Mouse (Mus musculus): ENCODE data around the gene Ptprs. TPM values are rescaled to one million over a fixed set of nuclear protein-coding genes. Genes with fewer than 3 reads are reported as not detected.

Gene Ptprs
- polyA plus RNA-seq, 1 experiment: 57.5 TPM

GRCm38 (mm10) chr17:56420022-56420421 lies 56.3 kb downstream of the Ptprs start:
- DNase-seq (ENCODE audit: low read depth in 1 of 2, low spot score in 2 of 2): no peak
- H3K36me3 ChIP-seq (ENCODE audit: control insufficient read depth, insufficient read depth, low read length): no peaks in the 10 kb centered on the region; the same call in 1 of the 2 replicates
- no peak for TF ChIP-seq POLR2A (IDR thresholded peaks at IDR 0.05; ENCODE audit: low read depth, low read length)
- TF ChIP-seq CTCF (IDR thresholded peaks at IDR 0.05; ENCODE audit: extremely low read depth, insufficient read depth, insufficient read length, insufficient replicate concordance): no peak
- H3K27me3 ChIP-seq (ENCODE audit: control insufficient read depth, insufficient read depth, low read length): no peaks in the 10 kb centered on the region; the same call in 1 of the 2 replicates
- H3K4me1 ChIP-seq (ENCODE audit: control insufficient read depth, insufficient read depth, insufficient read length): peaks cover 2% of the 10 kb centered on the region; the same call in 1 of the 2 replicates
- H3K27ac ChIP-seq (ENCODE audit: insufficient read depth, low read length): no peak overlapping the region
- H3K4me3 ChIP-seq (ENCODE audit: extremely low read depth, insufficient read depth, insufficient read length): no peak overlapping the region
- WGBS: 98% methylated on average over 2 of the region's 2 CpGs

GRCm38 (mm10) chr17:56418304-56418703 lies 58.0 kb downstream of the Ptprs start:
- DNase-seq (ENCODE audit: low read depth in 1 of 2, low spot score in 2 of 2): no peak
- no peaks in the 10 kb centered on the region for H3K27me3 ChIP-seq (ENCODE audit: control insufficient read depth, insufficient read depth, low read length)
- no peak overlapping the region for H3K4me3 ChIP-seq (ENCODE audit: extremely low read depth, insufficient read depth, insufficient read length)
- H3K36me3 ChIP-seq (ENCODE audit: control insufficient read depth, insufficient read depth, low read length): no peaks in the 10 kb centered on the region; the same call in 1 of the 2 replicates
- TF ChIP-seq CTCF (IDR thresholded peaks at IDR 0.05; ENCODE audit: extremely low read depth, insufficient read depth, insufficient read length, insufficient replicate concordance) (no peak), POLR2A (IDR thresholded peaks at IDR 0.05; ENCODE audit: low read depth, low read length) (no peak)
- H3K27ac ChIP-seq (ENCODE audit: insufficient read depth, low read length): no peak overlapping the region
- no peaks in the 10 kb centered on the region for H3K4me1 ChIP-seq (ENCODE audit: control insufficient read depth, insufficient read depth, insufficient read length)
- WGBS: 87% methylated on average over 12 of the region's 12 CpGs

DNA sequence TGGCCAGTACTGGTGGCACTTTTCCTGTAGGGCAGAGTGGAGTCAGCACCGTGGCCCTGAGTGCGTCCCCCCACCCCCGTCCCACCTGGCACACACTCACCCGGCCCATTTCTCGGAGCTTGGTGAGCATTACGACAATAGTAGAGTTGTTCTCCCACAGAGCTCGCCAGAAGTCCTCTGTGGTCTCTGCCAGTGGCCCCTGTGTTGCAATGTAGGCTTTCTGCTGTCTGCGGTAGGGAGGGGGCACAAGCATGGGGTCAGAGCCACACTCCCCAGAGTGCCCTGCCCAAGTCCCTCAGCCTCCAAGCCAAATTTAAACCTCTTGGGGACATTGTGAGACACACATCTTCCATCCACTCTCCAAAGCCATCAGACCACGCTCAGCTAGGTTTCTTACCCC lies 61.5 kb downstream of the Ptprs start:
- no peaks in the 10 kb centered on the region; the same call in 1 of the 2 replicates for H3K36me3 ChIP-seq (ENCODE audit: control insufficient read depth, insufficient read depth, low read length)
- no peak overlapping the region for H3K4me3 ChIP-seq (ENCODE audit: extremely low read depth, insufficient read depth, insufficient read length)
- no peak overlapping the region for H3K27ac ChIP-seq (ENCODE audit: insufficient read depth, low read length)
- no peak for DNase-seq (ENCODE audit: low read depth in 1 of 2, low spot score in 2 of 2)
- H3K27me3 ChIP-seq (ENCODE audit: control insufficient read depth, insufficient read depth, low read length): no peaks in the 10 kb centered on the region
- H3K4me1 ChIP-seq (ENCODE audit: control insufficient read depth, insufficient read depth, insufficient read length): no peaks in the 10 kb centered on the region
- TF ChIP-seq CTCF (IDR thresholded peaks at IDR 0.05; ENCODE audit: extremely low read depth, insufficient read depth, insufficient read length, insufficient replicate concordance): no peak
- 94% methylated on average over 9 of the region's 9 CpGs for WGBS

DNA sequence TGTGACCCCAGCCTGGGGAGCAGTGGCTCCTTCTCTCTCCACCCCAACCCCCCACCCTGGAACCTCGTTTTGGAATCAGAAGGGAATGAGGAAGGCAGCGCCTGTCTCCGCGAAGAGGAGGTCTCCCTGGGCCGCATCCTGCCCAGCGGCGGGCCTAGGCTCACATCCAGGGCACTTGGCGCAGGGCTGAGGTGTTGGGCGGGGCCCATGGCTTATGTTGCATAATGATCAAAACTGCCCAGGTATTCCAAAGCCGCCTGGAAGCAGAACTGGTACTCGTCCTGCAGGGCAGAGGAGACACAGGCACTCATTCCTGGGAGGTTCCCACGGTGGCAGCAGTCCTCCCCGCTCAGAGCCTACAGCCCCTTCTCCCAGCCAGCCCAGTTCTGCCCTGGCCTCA lies 63.2 kb downstream of the Ptprs start:
- 90% methylated on average over 13 of the region's 13 CpGs for WGBS
- H3K27ac ChIP-seq (ENCODE audit: insufficient read depth, low read length): no peak overlapping the region
- H3K4me1 ChIP-seq (ENCODE audit: control insufficient read depth, insufficient read depth, insufficient read length): no peaks in the 10 kb centered on the region
- H3K27me3 ChIP-seq (ENCODE audit: control insufficient read depth, insufficient read depth, low read length): no peaks in the 10 kb centered on the region
- no peak for DNase-seq (ENCODE audit: low read depth in 1 of 2, low spot score in 2 of 2)
- H3K36me3 ChIP-seq (ENCODE audit: control insufficient read depth, insufficient read depth, low read length): no peaks in the 10 kb centered on the region
- TF ChIP-seq CTCF (IDR thresholded peaks at IDR 0.05; ENCODE audit: extremely low read depth, insufficient read depth, insufficient read length, insufficient replicate concordance) (no peak), POLR2A (IDR thresholded peaks at IDR 0.05; ENCODE audit: low read depth, low read length) (no peak)
- H3K4me3 ChIP-seq (ENCODE audit: extremely low read depth, insufficient read depth, insufficient read length): no peak overlapping the region

- Histone ChIP-seq H3K27ac (ENCODE audit: insufficient read depth, low read length) (no peak overlapping the region), H3K27me3 (ENCODE audit: control insufficient read depth, insufficient read depth, low read length) (no peaks in the 10 kb centered on the region), H3K4me3 (ENCODE audit: extremely low read depth, insufficient read depth, insufficient read length) (no peak overlapping the region), H3K4me1 (ENCODE audit: control insufficient read depth, insufficient read depth, insufficient read length) (no peaks in the 10 kb centered on the region), H3K36me3 (ENCODE audit: control insufficient read depth, insufficient read depth, low read length) (no peaks in the 10 kb centered on the region)
- 88% methylated on average over 7 of the region's 7 CpGs for WGBS
- DNase-seq (ENCODE audit: low read depth in 1 of 2, low spot score in 2 of 2): no peak
- TF ChIP-seq POLR2A (IDR thresholded peaks at IDR 0.05; ENCODE audit: low read depth, low read length) (no peak), CTCF (IDR thresholded peaks at IDR 0.05; ENCODE audit: extremely low read depth, insufficient read depth, insufficient read length, insufficient replicate concordance) (no peak)
These were observed 64.8 kb downstream of the Ptprs start for GRCm38 (mm10) chr17:56411437-56411836.

DNA sequence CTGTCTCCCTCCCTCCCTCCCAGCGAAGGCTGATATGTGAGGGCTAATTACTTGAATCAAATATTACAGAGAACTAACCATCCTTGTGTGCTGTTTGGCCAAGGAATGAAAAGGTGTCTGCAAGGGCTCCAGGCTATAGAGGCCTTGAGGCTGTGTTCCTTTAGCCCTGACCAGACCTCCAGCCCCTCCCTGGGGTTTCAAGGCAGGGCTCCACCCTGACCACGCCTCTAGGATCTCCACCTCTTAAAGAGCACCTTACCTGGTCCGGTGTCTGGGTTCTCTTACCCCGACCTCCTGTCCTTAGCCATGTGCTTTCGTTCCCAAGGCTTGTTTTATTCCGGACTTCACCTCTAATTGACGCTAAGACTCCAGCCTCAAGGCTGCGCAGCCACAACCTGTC lies 66.5 kb downstream of the Ptprs start:
- Histone ChIP-seq H3K27me3 (ENCODE audit: control insufficient read depth, insufficient read depth, low read length) (no peaks in the 10 kb centered on the region), H3K4me3 (ENCODE audit: extremely low read depth, insufficient read depth, insufficient read length) (no peak overlapping the region), H3K4me1 (ENCODE audit: control insufficient read depth, insufficient read depth, insufficient read length) (no peaks in the 10 kb centered on the region), H3K27ac (ENCODE audit: insufficient read depth, low read length) (no peak overlapping the region), H3K36me3 (ENCODE audit: control insufficient read depth, insufficient read depth, low read length) (no peaks in the 10 kb centered on the region)
- no peak for DNase-seq (ENCODE audit: low read depth in 1 of 2, low spot score in 2 of 2)
- 88% methylated on average over 8 of the region's 8 CpGs for WGBS
- no peak for TF ChIP-seq POLR2A (IDR thresholded peaks at IDR 0.05; ENCODE audit: low read depth, low read length)
- no peak for TF ChIP-seq CTCF (IDR thresholded peaks at IDR 0.05; ENCODE audit: extremely low read depth, insufficient read depth, insufficient read length, insufficient replicate concordance)

- no peaks in the 10 kb centered on the region for H3K36me3 ChIP-seq (ENCODE audit: control insufficient read depth, insufficient read depth, low read length)
- H3K27me3 ChIP-seq (ENCODE audit: control insufficient read depth, insufficient read depth, low read length): no peaks in the 10 kb centered on the region
- WGBS: 74% methylated on average over 13 of the region's 13 CpGs
- no peaks in the 10 kb centered on the region for H3K4me1 ChIP-seq (ENCODE audit: control insufficient read depth, insufficient read depth, insufficient read length)
- no peak overlapping the region for H3K27ac ChIP-seq (ENCODE audit: insufficient read depth, low read length)
- no peak for DNase-seq (ENCODE audit: low read depth in 1 of 2, low spot score in 2 of 2)
- TF ChIP-seq POLR2A (IDR thresholded peaks at IDR 0.05; ENCODE audit: low read depth, low read length): no peak
- TF ChIP-seq CTCF (IDR thresholded peaks at IDR 0.05; ENCODE audit: extremely low read depth, insufficient read depth, insufficient read length, insufficient replicate concordance): no peak
- H3K4me3 ChIP-seq (ENCODE audit: extremely low read depth, insufficient read depth, insufficient read length): no peak overlapping the region
These were observed 67.2 kb downstream of the Ptprs start for GRCm38 (mm10) chr17:56408965-56409625.

Data from spleen, adult 2 months (tissue).